Mouse (Mus musculus): ENCODE measurements around the gene Slc4a1. TPM values are rescaled to one million over a fixed set of nuclear protein-coding genes. Genes with fewer than 3 reads are reported as not detected.
A peak's percentile ranks its signal among the peaks of the same experiment; 100 is the strongest.

Gene Slc4a1
- polyA plus RNA-seq, 1 experiment, result 0.72 TPM

DNA sequence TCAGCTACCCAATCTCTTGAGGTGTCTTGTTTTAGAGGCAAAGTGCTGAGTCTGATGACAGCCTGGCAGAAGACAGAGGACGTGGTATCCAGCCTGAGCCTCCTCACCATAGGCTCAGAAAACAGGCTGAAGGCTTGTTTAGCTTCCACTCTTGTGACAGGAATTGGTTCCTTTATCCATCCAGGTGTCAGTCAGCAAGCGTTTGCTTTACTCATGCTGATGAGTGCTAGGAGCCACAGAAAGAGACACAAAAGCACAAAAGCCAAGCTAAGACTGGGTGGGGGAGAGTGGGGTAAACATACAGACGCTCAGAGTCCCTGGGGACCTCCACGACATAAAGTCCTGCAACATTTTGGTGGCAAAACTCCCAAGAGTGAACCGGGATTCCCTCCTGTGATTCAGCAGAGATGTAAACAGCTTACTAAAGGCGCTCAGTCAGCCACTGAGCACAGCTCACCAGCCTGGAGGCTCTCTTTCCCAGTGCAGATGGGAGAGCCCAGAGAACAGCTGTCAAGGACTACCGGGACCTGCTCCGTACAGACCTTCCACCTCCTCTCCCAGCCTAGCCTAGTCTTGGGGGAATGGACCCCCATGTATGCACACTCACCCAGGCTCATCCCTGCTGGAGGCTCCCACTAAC lies 10.3 kb upstream of the Slc4a1 start:
- TF ChIP-seq POLR2A (IDR thresholded peaks at IDR 0.05; ENCODE audit: borderline replicate concordance, insufficient read depth, low read length) (no peak), CTCF (IDR thresholded peaks at IDR 0.05; ENCODE audit: borderline replicate concordance, insufficient read depth, low read depth, low read length) (no peak)
- peak in 1 of 2 experiments; percentile 17 for DNase-seq
- Histone ChIP-seq H3K4me3 (replicated peaks; ENCODE audit: insufficient read depth, low read depth, low read length) (no peak overlapping the region), H3K4me1 (ENCODE audit: control insufficient read depth, insufficient read depth, low read length) (peaks cover 7% of the 10 kb centered on the region; the same call in 1 of the 2 replicates), H3K27ac (ENCODE audit: insufficient read depth, low read length) (peak overlapping the region; percentile 8; the same call in 1 of the 2 replicates), H3K27me3 (ENCODE audit: control insufficient read depth, insufficient read depth, low read length) (no peaks in the 10 kb centered on the region)
- WGBS, result 39% methylated on average over 8 of the region's 8 CpGs

DNA sequence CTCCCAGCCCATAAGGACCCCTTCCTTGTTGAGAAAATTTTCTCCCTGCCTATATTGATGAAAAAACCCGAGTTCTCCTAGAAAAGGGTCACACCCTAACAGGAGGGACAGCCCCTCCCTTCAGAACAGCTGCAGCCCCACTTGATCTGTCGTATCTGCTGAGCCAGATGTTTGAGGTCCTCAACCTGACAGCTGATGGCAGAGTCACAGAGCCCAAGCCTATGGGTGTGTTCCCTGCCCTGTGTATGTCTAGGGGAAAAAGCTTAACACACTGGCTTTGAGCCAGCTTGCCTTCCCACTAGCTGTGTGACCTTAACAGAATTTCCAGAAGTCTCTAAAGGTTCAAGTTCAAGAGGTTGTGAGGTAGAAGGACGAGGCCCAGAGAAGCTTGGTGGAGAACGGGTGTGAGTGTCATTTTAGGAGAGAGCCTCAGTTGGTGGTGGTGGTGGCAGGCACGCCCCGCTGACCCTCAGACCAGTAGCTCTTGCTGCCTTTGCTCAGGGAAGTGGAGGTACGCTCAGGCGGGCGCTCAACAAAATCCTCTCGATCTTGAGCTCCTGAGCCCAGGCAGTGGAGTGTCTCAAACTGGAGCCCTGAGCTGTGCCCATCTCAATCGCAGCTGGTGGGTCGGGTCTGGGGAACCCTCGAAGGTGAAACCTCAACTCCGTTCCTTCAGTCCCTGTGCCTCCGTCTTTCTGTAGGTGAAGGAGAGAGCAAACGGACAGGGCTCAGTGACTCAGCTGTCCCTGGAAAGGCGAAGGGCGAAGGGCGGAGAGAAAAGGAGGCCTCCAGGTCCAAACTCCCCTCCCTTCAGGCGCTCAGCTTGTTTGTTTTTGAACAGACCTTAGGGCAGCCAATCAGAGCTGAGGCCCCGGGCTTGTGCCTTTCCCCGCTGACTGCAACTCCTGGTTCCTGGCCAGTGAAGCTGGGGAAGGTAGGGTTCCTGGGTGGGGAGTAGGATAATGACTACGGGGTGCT lies 9.5 kb upstream of the Slc4a1 start:
- peak overlapping the region; percentile 9 for H3K4me3 ChIP-seq (replicated peaks; ENCODE audit: insufficient read depth, low read depth, low read length)
- TF ChIP-seq CTCF (IDR thresholded peaks at IDR 0.05; ENCODE audit: borderline replicate concordance, insufficient read depth, low read depth, low read length) (no peak), POLR2A (IDR thresholded peaks at IDR 0.05; ENCODE audit: borderline replicate concordance, insufficient read depth, low read length) (no peak)
- peak; percentile 78 to 80 for DNase-seq
- H3K27me3 ChIP-seq (ENCODE audit: control insufficient read depth, insufficient read depth, low read length), result no peaks in the 10 kb centered on the region
- peaks cover 7% of the 10 kb centered on the region; the same call in 1 of the 2 replicates for H3K4me1 ChIP-seq (ENCODE audit: control insufficient read depth, insufficient read depth, low read length)
- peak overlapping the region; percentile 8 for H3K27ac ChIP-seq (ENCODE audit: insufficient read depth, low read length)
- 20% methylated on average over 23 of the region's 23 CpGs for WGBS

DNA sequence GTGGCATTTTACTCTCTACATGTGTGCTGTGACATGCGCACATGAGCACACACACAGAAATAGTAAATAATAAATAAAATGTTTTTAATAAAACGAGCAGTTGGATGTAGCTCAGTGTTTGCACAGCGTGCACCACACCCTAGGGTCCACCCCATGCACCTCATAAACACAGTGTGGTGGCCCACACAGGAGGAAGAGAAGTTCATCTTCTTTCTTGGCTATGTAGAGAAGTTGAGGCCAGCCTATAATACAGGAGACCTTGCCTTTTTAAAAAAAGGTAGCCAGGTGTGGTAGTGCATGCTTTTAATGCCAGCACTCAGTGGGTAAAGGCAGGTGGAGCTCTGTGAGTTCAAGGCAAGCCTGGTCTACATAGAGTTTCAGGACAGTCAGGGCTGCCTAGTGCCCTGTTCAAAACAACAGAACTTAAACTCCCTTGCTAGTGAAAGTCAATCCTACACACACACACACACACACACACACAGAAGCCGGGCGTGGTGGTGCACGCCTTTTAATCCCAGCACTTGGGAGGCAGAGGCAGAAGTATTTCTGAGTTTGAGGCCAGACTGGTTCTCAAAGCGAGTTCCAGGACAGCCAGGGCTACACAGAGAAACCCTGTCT lies 8.2 kb upstream of the Slc4a1 start:
- no peak overlapping the region for H3K27ac ChIP-seq (ENCODE audit: insufficient read depth, low read length)
- H3K27me3 ChIP-seq (ENCODE audit: control insufficient read depth, insufficient read depth, low read length), result no peaks in the 10 kb centered on the region
- TF ChIP-seq POLR2A (IDR thresholded peaks at IDR 0.05; ENCODE audit: borderline replicate concordance, insufficient read depth, low read length), result no peak
- no peak for TF ChIP-seq CTCF (IDR thresholded peaks at IDR 0.05; ENCODE audit: borderline replicate concordance, insufficient read depth, low read depth, low read length)
- no peak overlapping the region for H3K4me3 ChIP-seq (replicated peaks; ENCODE audit: insufficient read depth, low read depth, low read length)
- 90% methylated on average over 7 of the region's 7 CpGs for WGBS
- peaks cover 7% of the 10 kb centered on the region; the same call in 1 of the 2 replicates for H3K4me1 ChIP-seq (ENCODE audit: control insufficient read depth, insufficient read depth, low read length)
- DNase-seq, result no peak

GRCm38 (mm10) chr11:102373646-102374045 lies 7.6 kb upstream of the Slc4a1 start:
- H3K4me3 ChIP-seq (replicated peaks; ENCODE audit: insufficient read depth, low read depth, low read length), result no peak overlapping the region
- TF ChIP-seq CTCF (IDR thresholded peaks at IDR 0.05; ENCODE audit: borderline replicate concordance, insufficient read depth, low read depth, low read length) (no peak), POLR2A (IDR thresholded peaks at IDR 0.05; ENCODE audit: borderline replicate concordance, insufficient read depth, low read length) (no peak)
- no peak for DNase-seq
- WGBS, result 44% methylated on average over 2 of the region's 2 CpGs
- H3K27me3 ChIP-seq (ENCODE audit: control insufficient read depth, insufficient read depth, low read length), result no peaks in the 10 kb centered on the region
- no peak overlapping the region for H3K27ac ChIP-seq (ENCODE audit: insufficient read depth, low read length)
- H3K4me1 ChIP-seq (ENCODE audit: control insufficient read depth, insufficient read depth, low read length), result peaks cover 7% of the 10 kb centered on the region; the same call in 1 of the 2 replicates

GRCm38 (mm10) chr11:102372936-102373335 lies 6.9 kb upstream of the Slc4a1 start:
- no peak overlapping the region for H3K4me3 ChIP-seq (replicated peaks; ENCODE audit: insufficient read depth, low read depth, low read length)
- 69% methylated on average over 14 of the region's 14 CpGs for WGBS
- TF ChIP-seq POLR2A (IDR thresholded peaks at IDR 0.05; ENCODE audit: borderline replicate concordance, insufficient read depth, low read length) (no peak), CTCF (IDR thresholded peaks at IDR 0.05; ENCODE audit: borderline replicate concordance, insufficient read depth, low read depth, low read length) (no peak)
- DNase-seq, result no peak
- H3K27ac ChIP-seq (ENCODE audit: insufficient read depth, low read length), result no peak overlapping the region
- peaks cover 7% of the 10 kb centered on the region; the same call in 1 of the 2 replicates for H3K4me1 ChIP-seq (ENCODE audit: control insufficient read depth, insufficient read depth, low read length)
- H3K27me3 ChIP-seq (ENCODE audit: control insufficient read depth, insufficient read depth, low read length), result no peaks in the 10 kb centered on the region

DNA sequence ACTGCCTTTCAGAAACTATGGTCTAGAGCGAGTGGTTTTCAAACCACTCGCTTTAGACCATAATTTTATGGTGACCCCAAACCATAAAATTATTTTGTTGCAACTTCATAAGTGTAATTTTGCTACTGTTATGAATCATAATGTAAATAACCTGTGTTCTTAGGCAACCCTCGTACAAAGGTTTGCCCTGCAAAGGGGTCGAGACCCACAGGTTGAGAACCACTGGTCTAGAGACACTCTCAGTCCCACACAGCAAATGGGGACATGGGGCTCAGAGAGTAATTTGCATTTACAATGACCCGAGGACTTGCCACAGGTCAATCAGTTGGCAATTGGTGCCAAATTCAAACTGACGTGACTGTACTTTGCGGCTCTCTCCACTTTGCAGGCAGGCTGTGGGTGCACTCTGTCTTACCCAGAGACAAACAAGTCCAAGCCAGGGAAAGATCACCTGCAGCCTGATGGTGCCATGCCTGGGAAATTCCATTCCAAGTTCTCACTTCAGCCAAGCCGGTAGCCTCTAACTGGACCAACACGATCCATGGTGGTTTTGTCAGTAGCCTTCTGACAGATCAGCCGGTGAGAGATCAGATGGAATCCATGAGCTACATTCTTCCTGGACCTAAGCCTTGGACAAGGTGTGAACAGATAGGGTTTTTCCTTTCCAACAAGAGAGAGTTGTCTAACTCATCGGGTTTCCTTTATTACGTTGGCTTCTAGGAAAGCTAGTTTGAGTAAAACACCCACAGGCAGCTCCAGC lies 6.1 kb upstream of the Slc4a1 start:
- 82% methylated on average over 12 of the region's 12 CpGs for WGBS
- no peak overlapping the region for H3K4me3 ChIP-seq (replicated peaks; ENCODE audit: insufficient read depth, low read depth, low read length)
- DNase-seq, result no peak
- H3K4me1 ChIP-seq (ENCODE audit: control insufficient read depth, insufficient read depth, low read length), result peaks cover 7% of the 10 kb centered on the region; the same call in 1 of the 2 replicates
- TF ChIP-seq CTCF (IDR thresholded peaks at IDR 0.05; ENCODE audit: borderline replicate concordance, insufficient read depth, low read depth, low read length) (no peak), POLR2A (IDR thresholded peaks at IDR 0.05; ENCODE audit: borderline replicate concordance, insufficient read depth, low read length) (no peak)
- no peaks in the 10 kb centered on the region for H3K27me3 ChIP-seq (ENCODE audit: control insufficient read depth, insufficient read depth, low read length)
- no peak overlapping the region for H3K27ac ChIP-seq (ENCODE audit: insufficient read depth, low read length)

- TF ChIP-seq CTCF (IDR thresholded peaks at IDR 0.05; ENCODE audit: borderline replicate concordance, insufficient read depth, low read depth, low read length) (no peak), POLR2A (IDR thresholded peaks at IDR 0.05; ENCODE audit: borderline replicate concordance, insufficient read depth, low read length) (no peak)
- Histone ChIP-seq H3K4me3 (replicated peaks; ENCODE audit: insufficient read depth, low read depth, low read length) (no peak overlapping the region), H3K27me3 (ENCODE audit: control insufficient read depth, insufficient read depth, low read length) (no peaks in the 10 kb centered on the region), H3K4me1 (ENCODE audit: control insufficient read depth, insufficient read depth, low read length) (peaks cover 2% of the 10 kb centered on the region; the same call in 1 of the 2 replicates), H3K27ac (ENCODE audit: insufficient read depth, low read length) (no peak overlapping the region)
- 67% methylated on average over 7 of the region's 7 CpGs for WGBS
- DNase-seq, result no peak
These were observed 4.3 kb upstream of the Slc4a1 start for GRCm38 (mm10) chr11:102370285-102370684.
